Mouse (Mus musculus): ENCODE measurements at regions not wholly inside any gene's neighbourhood (a gene's known extent, or its start where the extent isn't known, plus 50 kb on each side); places are given as distances from the start of the nearest gene placed in this dataset.

GRCm38 (mm10) chr9:61662055-61663028 lies 252.0 kb downstream of the Rplp1 start:
- 51% methylated on average over 12 of the region's 12 CpGs for WGBS
- Histone ChIP-seq H3K9ac (no peak overlapping the region), H3K27ac (replicated peaks) (no peak overlapping the region), H3K4me2 (replicated peaks) (no peak overlapping the region), H3K4me3 (replicated peaks) (no peak overlapping the region), H3K27me3 (0 out of 2 replicates have a peak, but pooled peaks cover 2% of the 10 kb centered on the region), H3K36me3 (no peaks in the 10 kb centered on the region), H3K4me1 (no peaks in the 10 kb centered on the region), H3K9me3 (replicated peaks) (no peaks in the 10 kb centered on the region)
- no peak for ATAC-seq (ENCODE audit: insufficient number of reproducible peaks, low FRiP score, low TSS enrichment, low read depth)

- Histone ChIP-seq H3K27ac (replicated peaks) (no peak overlapping the region), H3K4me1 (peaks cover 6% of the 10 kb centered on the region; the same call in 1 of the 2 replicates), H3K36me3 (no peaks in the 10 kb centered on the region), H3K4me2 (replicated peaks) (no peak overlapping the region), H3K9ac (no peak overlapping the region), H3K27me3 (no peaks in the 10 kb centered on the region), H3K9me3 (replicated peaks) (no peaks in the 10 kb centered on the region), H3K4me3 (replicated peaks) (no peak overlapping the region)
- no peak for ATAC-seq (ENCODE audit: insufficient number of reproducible peaks, low FRiP score, low TSS enrichment, low read depth)
- WGBS = 80% methylated on average over 3 of the region's 3 CpGs
Measured at GRCm38 (mm10) chr9:61660191-61660590, 254.2 kb downstream of the Rplp1 start.

- no peaks in the 10 kb centered on the region for H3K27me3 ChIP-seq
- peaks cover 7% of the 10 kb centered on the region; the same call in 1 of the 2 replicates for H3K4me1 ChIP-seq
- no peak overlapping the region for H3K9ac ChIP-seq
- no peak for ATAC-seq (ENCODE audit: insufficient number of reproducible peaks, low FRiP score, low TSS enrichment, low read depth)
- no peak overlapping the region for H3K27ac ChIP-seq (replicated peaks)
- H3K36me3 ChIP-seq = no peaks in the 10 kb centered on the region
- H3K9me3 ChIP-seq (replicated peaks) = no peaks in the 10 kb centered on the region
- H3K4me3 ChIP-seq (replicated peaks) = no peak overlapping the region
- WGBS = 76% methylated on average over 8 of the region's 8 CpGs
- no peak overlapping the region for H3K4me2 ChIP-seq (replicated peaks)
Measured at GRCm38 (mm10) chr9:61657996-61658395, 256.3 kb downstream of the Rplp1 start.

GRCm38 (mm10) chr9:61655433-61655981 lies 258.8 kb downstream of the Rplp1 start:
- peaks cover 7% of the 10 kb centered on the region; the same call in 1 of the 2 replicates for H3K4me1 ChIP-seq
- no peak overlapping the region for H3K4me2 ChIP-seq (replicated peaks)
- no peaks in the 10 kb centered on the region for H3K36me3 ChIP-seq
- 63% methylated on average over 9 of the region's 9 CpGs for WGBS
- no peak overlapping the region for H3K4me3 ChIP-seq (replicated peaks)
- H3K27ac ChIP-seq (replicated peaks) = no peak overlapping the region; the same call in 1 of the 2 replicates
- no peak overlapping the region for H3K9ac ChIP-seq
- no peaks in the 10 kb centered on the region for H3K9me3 ChIP-seq (replicated peaks)
- H3K27me3 ChIP-seq = no peaks in the 10 kb centered on the region
- ATAC-seq (ENCODE audit: insufficient number of reproducible peaks, low FRiP score, low TSS enrichment, low read depth) = peak; percentile 67

GRCm38 (mm10) chr9:61645661-61646425 lies 268.5 kb downstream of the Rplp1 start:
- ATAC-seq (ENCODE audit: insufficient number of reproducible peaks, low FRiP score, low TSS enrichment, low read depth) = peak; percentile 66; the same call in 1 of the 2 replicates
- H3K27ac ChIP-seq (replicated peaks) = peak overlapping the region; percentile 48; the same call in 1 of the 2 replicates
- H3K36me3 ChIP-seq = no peaks in the 10 kb centered on the region
- H3K4me1 ChIP-seq = peaks cover 11% of the 10 kb centered on the region; the same call in 1 of the 2 replicates
- H3K27me3 ChIP-seq = no peaks in the 10 kb centered on the region; the same call in 1 of the 2 replicates
- H3K4me3 ChIP-seq (replicated peaks) = no peak overlapping the region
- H3K9me3 ChIP-seq (replicated peaks) = no peaks in the 10 kb centered on the region
- WGBS = 39% methylated on average over 20 of the region's 20 CpGs
- no peak overlapping the region for H3K4me2 ChIP-seq (replicated peaks)
- no peak overlapping the region for H3K9ac ChIP-seq

GRCm38 (mm10) chr9:61640739-61641138 lies 268.6 kb downstream of the Tle3 start:
- H3K4me3 ChIP-seq (replicated peaks) = no peak overlapping the region
- H3K9ac ChIP-seq = no peak overlapping the region
- H3K27ac ChIP-seq (replicated peaks) = no peak overlapping the region
- WGBS = 79% methylated on average over 3 of the region's 3 CpGs
- peaks cover 9% of the 10 kb centered on the region; the same call in 1 of the 2 replicates for H3K4me1 ChIP-seq
- no peaks in the 10 kb centered on the region for H3K36me3 ChIP-seq
- no peaks in the 10 kb centered on the region for H3K9me3 ChIP-seq (replicated peaks)
- H3K27me3 ChIP-seq = peaks cover 6% of the 10 kb centered on the region; the same call in 1 of the 2 replicates
- ATAC-seq (ENCODE audit: insufficient number of reproducible peaks, low FRiP score, low TSS enrichment, low read depth) = no peak
- no peak overlapping the region for H3K4me2 ChIP-seq (replicated peaks)

- Histone ChIP-seq H3K9ac (no peak overlapping the region), H3K27ac (replicated peaks) (no peak overlapping the region), H3K27me3 (peaks cover 6% of the 10 kb centered on the region), H3K9me3 (replicated peaks) (no peaks in the 10 kb centered on the region), H3K4me3 (replicated peaks) (no peak overlapping the region), H3K36me3 (no peaks in the 10 kb centered on the region), H3K4me1 (peaks cover 5% of the 10 kb centered on the region; the same call in 1 of the 2 replicates), H3K4me2 (replicated peaks) (no peak overlapping the region)
- ATAC-seq (ENCODE audit: insufficient number of reproducible peaks, low FRiP score, low TSS enrichment, low read depth) = no peak
- WGBS = 78% methylated on average over 11 of the region's 11 CpGs
Measured at GRCm38 (mm10) chr9:61638908-61639307, 266.7 kb downstream of the Tle3 start.

- Histone ChIP-seq H3K9ac (no peak overlapping the region), H3K4me1 (no peaks in the 10 kb centered on the region), H3K9me3 (replicated peaks) (no peaks in the 10 kb centered on the region), H3K27me3 (peaks cover 22% of the 10 kb centered on the region; the same call in 1 of the 2 replicates), H3K4me2 (replicated peaks) (no peak overlapping the region), H3K27ac (replicated peaks) (no peak overlapping the region), H3K4me3 (replicated peaks) (no peak overlapping the region), H3K36me3 (no peaks in the 10 kb centered on the region)
- ATAC-seq (ENCODE audit: insufficient number of reproducible peaks, low FRiP score, low TSS enrichment, low read depth) = no peak
- whole genome bisulfite sequencing = 46% methylated on average over 9 of the region's 9 CpGs
Measured at GRCm38 (mm10) chr9:61633936-61634335, 261.8 kb downstream of the Tle3 start.

GRCm38 (mm10) chr9:61632602-61633001 lies 260.4 kb downstream of the Tle3 start:
- H3K4me1 ChIP-seq = no peaks in the 10 kb centered on the region
- peaks cover 22% of the 10 kb centered on the region; the same call in 1 of the 2 replicates for H3K27me3 ChIP-seq
- no peaks in the 10 kb centered on the region for H3K9me3 ChIP-seq (replicated peaks)
- H3K9ac ChIP-seq = no peak overlapping the region
- H3K27ac ChIP-seq (replicated peaks) = no peak overlapping the region
- ATAC-seq (ENCODE audit: insufficient number of reproducible peaks, low FRiP score, low TSS enrichment, low read depth) = no peak
- H3K4me3 ChIP-seq (replicated peaks) = no peak overlapping the region
- 88% methylated on average over 3 of the region's 3 CpGs for WGBS
- no peak overlapping the region for H3K4me2 ChIP-seq (replicated peaks)
- no peaks in the 10 kb centered on the region for H3K36me3 ChIP-seq

GRCm38 (mm10) chr9:61631097-61631496 lies 258.9 kb downstream of the Tle3 start:
- Histone ChIP-seq H3K27me3 (peaks cover 17% of the 10 kb centered on the region; the same call in 1 of the 2 replicates), H3K4me2 (replicated peaks) (no peak overlapping the region), H3K27ac (replicated peaks) (no peak overlapping the region), H3K36me3 (no peaks in the 10 kb centered on the region), H3K9ac (no peak overlapping the region), H3K9me3 (replicated peaks) (no peaks in the 10 kb centered on the region), H3K4me3 (replicated peaks) (no peak overlapping the region), H3K4me1 (no peaks in the 10 kb centered on the region)
- ATAC-seq (ENCODE audit: insufficient number of reproducible peaks, low FRiP score, low TSS enrichment, low read depth) = no peak
- 61% methylated on average over 7 of the region's 7 CpGs for WGBS
